Mouse (Mus musculus): ENCODE measurements at regions not wholly inside any gene's neighbourhood (a gene's known extent, or its start where the extent isn't known, plus 50 kb on each side); places are given as distances from the start of the nearest gene placed in this dataset.

DNA sequence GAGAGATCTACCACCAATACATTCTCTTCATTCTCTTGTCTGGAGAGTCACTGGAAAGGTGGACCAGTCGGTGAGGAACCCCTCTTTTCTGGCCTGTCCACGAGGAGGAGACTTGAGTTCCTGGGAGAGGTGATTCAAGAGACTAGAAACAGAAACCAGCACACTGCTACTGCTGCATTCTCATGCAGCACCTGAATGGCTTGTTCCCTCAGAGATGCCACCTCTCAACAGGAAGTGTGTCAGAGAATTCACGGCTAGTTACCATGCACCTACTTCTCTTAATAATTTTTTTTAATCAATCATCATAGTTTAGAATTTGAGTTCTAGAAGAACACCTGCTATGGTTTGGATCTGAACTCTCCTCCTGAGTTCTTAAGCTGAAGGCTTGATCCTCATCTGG, 52.0 kb upstream of the Dynlrb2 start:
- no peak for DNase-seq (ENCODE audit: low read depth, low spot score)
- Histone ChIP-seq H3K4me3 (ENCODE audit: insufficient read depth in 1 of 2, low read depth in 1 of 2, low read length in 2 of 2, poor library complexity in 1 of 2, severe bottlenecking in 1 of 2) (no peak overlapping the region), H3K9ac (ENCODE audit: insufficient read depth, low read depth, low read length, poor library complexity, severe bottlenecking) (no peak overlapping the region), H3K9me3 (ENCODE audit: control insufficient read depth, insufficient read depth, low read depth, low read length) (no peaks in the 10 kb centered on the region), H3K36me3 (ENCODE audit: control insufficient read depth, insufficient read depth, low read length, poor library complexity, severe bottlenecking) (no peaks in the 10 kb centered on the region), H3K4me1 (ENCODE audit: control insufficient read depth in 2 of 2, insufficient read depth in 2 of 2, low read length in 2 of 2, poor library complexity in 1 of 2) (no peaks in the 10 kb centered on the region), H3K27ac (ENCODE audit: insufficient read depth, low read depth, low read length, poor library complexity, severe bottlenecking) (no peak overlapping the region)
- TF ChIP-seq ZC3H11A (IDR thresholded peaks at IDR 0.05; ENCODE audit: borderline replicate concordance, low read depth, low read length) (no peak), MAFK (IDR thresholded peaks at IDR 0.05; ENCODE audit: insufficient read depth, low read depth, low read length) (no peak), CHD2 (IDR thresholded peaks at IDR 0.05; ENCODE audit: low read depth, low read length) (no peak), HCFC1 (IDR thresholded peaks at IDR 0.05; ENCODE audit: borderline replicate concordance, insufficient read depth, low read length) (no peak), ZNF384 (IDR thresholded peaks at IDR 0.05; ENCODE audit: low read depth, low read length) (no peak)
- in situ Hi-C loops (cut with MboI; ENCODE audit: low sequenced_read_pairs in 2 of 2, unreplicated experiment in 2 of 2), result no loop called here

DNA sequence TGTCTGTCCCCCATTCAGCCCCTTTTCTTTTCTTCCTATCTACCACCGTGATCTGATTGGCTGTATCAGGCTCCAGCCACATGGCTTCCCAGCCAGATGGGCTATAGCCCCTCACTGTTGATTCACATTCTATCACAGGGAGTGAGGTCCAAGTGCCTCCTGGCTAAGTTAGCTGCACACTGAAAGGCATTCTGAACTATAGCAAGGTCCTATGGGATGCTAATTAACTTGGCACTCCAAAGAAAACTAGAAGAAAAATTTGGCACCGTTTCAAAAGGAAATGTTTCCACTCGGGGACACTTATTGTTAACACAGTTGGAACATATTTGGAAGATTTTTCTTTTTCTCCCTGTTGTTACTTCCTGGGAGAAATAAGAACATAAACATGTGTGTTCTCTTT, 53.4 kb upstream of the Dynlrb2 start:
- no peak for TF ChIP-seq MAFK (IDR thresholded peaks at IDR 0.05; ENCODE audit: insufficient read depth, low read depth, low read length)
- no peak for TF ChIP-seq HCFC1 (IDR thresholded peaks at IDR 0.05; ENCODE audit: borderline replicate concordance, insufficient read depth, low read length)
- no peak for TF ChIP-seq ZC3H11A (IDR thresholded peaks at IDR 0.05; ENCODE audit: borderline replicate concordance, low read depth, low read length)
- TF ChIP-seq CHD2 (IDR thresholded peaks at IDR 0.05; ENCODE audit: low read depth, low read length), result no peak
- TF ChIP-seq ZNF384 (IDR thresholded peaks at IDR 0.05; ENCODE audit: low read depth, low read length), result no peak
- Histone ChIP-seq H3K27ac (ENCODE audit: insufficient read depth, low read depth, low read length, poor library complexity, severe bottlenecking) (no peak overlapping the region), H3K9ac (ENCODE audit: insufficient read depth, low read depth, low read length, poor library complexity, severe bottlenecking) (no peak overlapping the region), H3K36me3 (ENCODE audit: control insufficient read depth, insufficient read depth, low read length, poor library complexity, severe bottlenecking) (no peaks in the 10 kb centered on the region), H3K4me1 (ENCODE audit: control insufficient read depth in 2 of 2, insufficient read depth in 2 of 2, low read length in 2 of 2, poor library complexity in 1 of 2) (no peaks in the 10 kb centered on the region), H3K4me3 (ENCODE audit: insufficient read depth in 1 of 2, low read depth in 1 of 2, low read length in 2 of 2, poor library complexity in 1 of 2, severe bottlenecking in 1 of 2) (no peak overlapping the region), H3K9me3 (ENCODE audit: control insufficient read depth, insufficient read depth, low read depth, low read length) (no peaks in the 10 kb centered on the region)
- in situ Hi-C loops (cut with MboI; ENCODE audit: low sequenced_read_pairs in 2 of 2, unreplicated experiment in 2 of 2), result no loop called here
- DNase-seq (ENCODE audit: low read depth, low spot score), result no peak

DNA sequence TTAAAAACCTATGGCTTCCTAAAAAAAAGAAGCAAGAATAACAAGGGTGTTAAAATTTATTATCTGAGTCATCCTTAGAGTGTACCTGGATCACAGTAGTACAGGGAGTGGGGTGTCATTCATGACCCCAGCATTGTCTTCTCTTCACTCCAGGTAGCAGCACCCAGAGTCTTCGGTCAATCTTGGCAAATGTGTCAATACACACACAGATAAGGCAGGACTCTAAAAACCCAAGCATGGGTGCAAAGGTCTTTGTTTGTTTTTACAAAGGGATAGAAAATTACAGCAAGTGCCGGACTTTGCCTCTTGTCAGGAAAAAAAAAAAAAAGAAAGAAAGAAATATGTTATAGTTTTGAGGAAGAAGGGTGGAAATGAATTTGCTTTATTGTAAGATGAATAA, 57.3 kb upstream of the Dynlrb2 start:
- TF ChIP-seq ZC3H11A (IDR thresholded peaks at IDR 0.05; ENCODE audit: borderline replicate concordance, low read depth, low read length) (no peak), HCFC1 (IDR thresholded peaks at IDR 0.05; ENCODE audit: borderline replicate concordance, insufficient read depth, low read length) (no peak), CHD2 (IDR thresholded peaks at IDR 0.05; ENCODE audit: low read depth, low read length) (no peak), MAFK (IDR thresholded peaks at IDR 0.05; ENCODE audit: insufficient read depth, low read depth, low read length) (no peak), ZNF384 (IDR thresholded peaks at IDR 0.05; ENCODE audit: low read depth, low read length) (no peak)
- Histone ChIP-seq H3K9me3 (ENCODE audit: control insufficient read depth, insufficient read depth, low read depth, low read length) (no peaks in the 10 kb centered on the region), H3K4me3 (ENCODE audit: insufficient read depth in 1 of 2, low read depth in 1 of 2, low read length in 2 of 2, poor library complexity in 1 of 2, severe bottlenecking in 1 of 2) (no peak overlapping the region), H3K9ac (ENCODE audit: insufficient read depth, low read depth, low read length, poor library complexity, severe bottlenecking) (no peak overlapping the region), H3K36me3 (ENCODE audit: control insufficient read depth, insufficient read depth, low read length, poor library complexity, severe bottlenecking) (no peaks in the 10 kb centered on the region), H3K4me1 (ENCODE audit: control insufficient read depth in 2 of 2, insufficient read depth in 2 of 2, low read length in 2 of 2, poor library complexity in 1 of 2) (no peaks in the 10 kb centered on the region), H3K27ac (ENCODE audit: insufficient read depth, low read depth, low read length, poor library complexity, severe bottlenecking) (no peak overlapping the region)
- no peak for DNase-seq (ENCODE audit: low read depth, low spot score)
- in situ Hi-C loops (cut with MboI; ENCODE audit: low sequenced_read_pairs in 2 of 2, unreplicated experiment in 2 of 2), result no loop called here

DNA sequence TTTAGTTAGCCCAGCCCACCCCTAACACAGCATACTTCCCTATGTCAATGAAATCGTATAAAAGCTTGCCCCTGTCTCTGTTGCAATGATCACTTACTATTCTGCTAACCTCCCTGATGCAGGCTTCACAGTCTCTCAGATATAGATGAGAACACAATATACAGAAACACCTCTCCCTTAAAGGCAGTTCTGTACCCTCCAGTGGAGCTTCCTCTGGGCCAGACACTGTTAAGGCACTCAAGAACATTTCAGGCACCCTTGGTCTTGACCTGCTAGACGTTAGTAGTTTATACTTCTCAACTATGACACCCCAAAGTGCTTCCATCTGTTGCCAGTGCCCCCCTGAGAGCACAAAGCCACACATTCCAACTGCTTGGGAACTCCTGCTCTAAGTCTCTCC, 61.9 kb upstream of the Dynlrb2 start:
- Histone ChIP-seq H3K4me3 (ENCODE audit: insufficient read depth in 1 of 2, low read depth in 1 of 2, low read length in 2 of 2, poor library complexity in 1 of 2, severe bottlenecking in 1 of 2) (no peak overlapping the region), H3K9ac (ENCODE audit: insufficient read depth, low read depth, low read length, poor library complexity, severe bottlenecking) (no peak overlapping the region), H3K36me3 (ENCODE audit: control insufficient read depth, insufficient read depth, low read length, poor library complexity, severe bottlenecking) (no peaks in the 10 kb centered on the region), H3K27ac (ENCODE audit: insufficient read depth, low read depth, low read length, poor library complexity, severe bottlenecking) (no peak overlapping the region), H3K4me1 (ENCODE audit: control insufficient read depth in 2 of 2, insufficient read depth in 2 of 2, low read length in 2 of 2, poor library complexity in 1 of 2) (no peaks in the 10 kb centered on the region), H3K9me3 (ENCODE audit: control insufficient read depth, insufficient read depth, low read depth, low read length) (no peaks in the 10 kb centered on the region)
- DNase-seq (ENCODE audit: low read depth, low spot score), result no peak
- in situ Hi-C loops (cut with MboI; ENCODE audit: low sequenced_read_pairs in 2 of 2, unreplicated experiment in 2 of 2), result no loop called here
- TF ChIP-seq HCFC1 (IDR thresholded peaks at IDR 0.05; ENCODE audit: borderline replicate concordance, insufficient read depth, low read length), result no peak
- no peak for TF ChIP-seq MAFK (IDR thresholded peaks at IDR 0.05; ENCODE audit: insufficient read depth, low read depth, low read length)
- TF ChIP-seq ZC3H11A (IDR thresholded peaks at IDR 0.05; ENCODE audit: borderline replicate concordance, low read depth, low read length), result no peak
- no peak for TF ChIP-seq CHD2 (IDR thresholded peaks at IDR 0.05; ENCODE audit: low read depth, low read length)
- no peak for TF ChIP-seq ZNF384 (IDR thresholded peaks at IDR 0.05; ENCODE audit: low read depth, low read length)

DNA sequence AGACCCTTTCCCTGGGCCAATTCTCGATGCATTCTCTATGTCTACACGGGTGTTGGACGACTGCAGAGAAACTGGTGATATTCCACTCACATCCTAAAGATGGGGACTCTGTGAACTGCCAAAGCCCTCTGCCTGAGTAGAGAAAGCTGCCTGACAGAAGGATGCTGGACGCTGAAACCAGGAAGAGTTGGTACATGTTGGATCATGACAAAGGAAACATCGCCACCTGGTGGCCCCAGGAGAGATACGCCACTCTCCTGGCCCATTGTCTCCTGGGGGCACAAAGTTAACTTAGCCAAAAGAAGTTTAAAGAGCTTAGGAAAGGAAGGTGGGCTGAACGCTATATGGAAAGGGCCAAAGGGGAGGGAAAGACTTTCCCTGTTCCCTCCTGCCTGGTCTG, 65.9 kb upstream of the Dynlrb2 start:
- TF ChIP-seq MAFK (IDR thresholded peaks at IDR 0.05; ENCODE audit: insufficient read depth, low read depth, low read length), result no peak
- TF ChIP-seq ZC3H11A (IDR thresholded peaks at IDR 0.05; ENCODE audit: borderline replicate concordance, low read depth, low read length), result peak; percentile 85
- no peaks in the 10 kb centered on the region for H3K4me1 ChIP-seq (ENCODE audit: control insufficient read depth in 2 of 2, insufficient read depth in 2 of 2, low read length in 2 of 2, poor library complexity in 1 of 2)
- H3K4me3 ChIP-seq (ENCODE audit: insufficient read depth in 1 of 2, low read depth in 1 of 2, low read length in 2 of 2, poor library complexity in 1 of 2, severe bottlenecking in 1 of 2), result no peak overlapping the region
- H3K9ac ChIP-seq (ENCODE audit: insufficient read depth, low read depth, low read length, poor library complexity, severe bottlenecking), result no peak overlapping the region
- H3K36me3 ChIP-seq (ENCODE audit: control insufficient read depth, insufficient read depth, low read length, poor library complexity, severe bottlenecking), result no peaks in the 10 kb centered on the region
- in situ Hi-C loops (cut with MboI; ENCODE audit: low sequenced_read_pairs in 2 of 2, unreplicated experiment in 2 of 2), result no loop called here
- peak; percentile 47 for DNase-seq (ENCODE audit: low read depth, low spot score)
- no peaks in the 10 kb centered on the region for H3K9me3 ChIP-seq (ENCODE audit: control insufficient read depth, insufficient read depth, low read depth, low read length)
- H3K27ac ChIP-seq (ENCODE audit: insufficient read depth, low read depth, low read length, poor library complexity, severe bottlenecking), result no peak overlapping the region

All from ES-E14 (cell line).